Mouse (Mus musculus): Measurements from ENCODE around the gene Ubqln4. TPM values are rescaled to one million over a fixed set of nuclear protein-coding genes. Genes with fewer than 3 reads are reported as not detected.

Ubqln4 gene
- total and polyA plus RNA-seq, 3 experiments, result 22.8 to 62.2 (median 39.6) TPM

GRCm38 (mm10) chr3:88591950-88592731 is 38.6 kb downstream of the Ubqln4 start (continued):
- TF ChIP-seq MXI1 (IDR thresholded peaks at IDR 0.05; ENCODE audit: low read depth, low read length), result 0 out of 2 replicates have a peak, but pooled peaks have one; percentile 25
- no peak for TF ChIP-seq NELFE (IDR thresholded peaks at IDR 0.05; ENCODE audit: low read depth, low read length)
- no peak for TF ChIP-seq EP300 (IDR thresholded peaks at IDR 0.05; ENCODE audit: low read length)
- TF ChIP-seq CHD2 (IDR thresholded peaks at IDR 0.05; ENCODE audit: low read length), result no peak
- no peak for TF ChIP-seq ZNF384 (IDR thresholded peaks at IDR 0.05; ENCODE audit: low read depth, low read length)
- peak; percentile 34; the same call in 1 of the 2 replicates for TF ChIP-seq ZC3H11A (IDR thresholded peaks at IDR 0.05; ENCODE audit: low read depth, low read length)
- TF ChIP-seq HCFC1 (IDR thresholded peaks at IDR 0.05; ENCODE audit: low read depth, low read length), result no peak
- no peak for TF ChIP-seq BHLHE40 (IDR thresholded peaks at IDR 0.05; ENCODE audit: low read depth, low read length)
- TF ChIP-seq JUND (conservative IDR thresholded peaks at IDR 0.05; ENCODE audit: low read depth, low read length), result peak; percentile 36; the same call in 1 of the 2 replicates
- TF ChIP-seq RAD21 (IDR thresholded peaks at IDR 0.05; ENCODE audit: low read depth, low read length), result peak; percentile 76
- TF ChIP-seq GABPA (IDR thresholded peaks at IDR 0.05; ENCODE audit: insufficient replicate concordance, low read depth, low read length), result no peak
- no peak for TF ChIP-seq MEF2A (IDR thresholded peaks at IDR 0.05; ENCODE audit: borderline replicate concordance, low read depth, low read length)
- no peak for TF ChIP-seq POLR2AphosphoS2 (IDR thresholded peaks at IDR 0.05; ENCODE audit: low read depth, low read length)

GRCm38 (mm10) chr3:88592942-88593576 is 39.5 kb downstream of the Ubqln4 start:
- Histone ChIP-seq H3K9me3 (replicated peaks; ENCODE audit: low read length) (no peaks in the 10 kb centered on the region), H3K4me2 (ENCODE audit: insufficient read depth, low read depth, poor library complexity, severe bottlenecking) (peak overlapping the region; percentile 71), H3K9ac (ENCODE audit: insufficient read depth, low read depth) (peak overlapping the region; percentile 36), H3K4me1 (ENCODE audit: control insufficient read depth in 1 of 2, insufficient read depth in 2 of 2) (peaks cover 13 to 29% of the 10 kb centered on the region in 2 experiments), H3K27me3 (replicated peaks) (no peaks in the 10 kb centered on the region), H3K4me3 (replicated peaks in 1 of 3; ENCODE audit: low read depth in 2 of 3, low read length in 2 of 3, poor library complexity in 1 of 3) (peak overlapping the region in 2 of 3 experiments; percentile 30 to 37), H3K36me3 (replicated peaks in 1 of 2; ENCODE audit: control insufficient read depth in 1 of 2, insufficient read depth in 1 of 2, low read length in 1 of 2) (peaks cover 5 to 28% of the 10 kb centered on the region in 2 experiments), H3K79me2 (replicated peaks; ENCODE audit: control insufficient read depth, extremely low read depth, insufficient read depth, poor library complexity, severe bottlenecking) (no peaks in the 10 kb centered on the region), H3K27ac (ENCODE audit: insufficient read depth, low read depth) (peak overlapping the region; percentile 76)
- peak; percentile 39; the same call in 1 of the 2 replicates for TF ChIP-seq CHD2 (IDR thresholded peaks at IDR 0.05; ENCODE audit: low read length)
- peak; percentile 27; the same call in 1 of the 2 replicates for TF ChIP-seq MXI1 (IDR thresholded peaks at IDR 0.05; ENCODE audit: low read depth, low read length)
- no peak for TF ChIP-seq NRF1 (IDR thresholded peaks at IDR 0.05; ENCODE audit: low read depth, low read length)
- no peak for TF ChIP-seq ZMIZ1 (IDR thresholded peaks at IDR 0.05; ENCODE audit: low read depth, low read length)
- peak; percentile 27; the same call in 1 of the 2 replicates for TF ChIP-seq POLR2A (IDR thresholded peaks at IDR 0.05; ENCODE audit: low read depth, low read length)
- peak; percentile 43 for TF ChIP-seq ETS1 (conservative IDR thresholded peaks at IDR 0.05; ENCODE audit: low read depth, low read length)
- TF ChIP-seq EP300 (IDR thresholded peaks at IDR 0.05; ENCODE audit: low read length), result peak; percentile 88
- TF ChIP-seq TCF12 (IDR thresholded peaks at IDR 0.05; ENCODE audit: low read depth, low read length), result peak; percentile 58
- TF ChIP-seq BHLHE40 (IDR thresholded peaks at IDR 0.05; ENCODE audit: low read depth, low read length), result no peak
- peak; percentile 27; the same call in 1 of the 2 replicates for TF ChIP-seq MEF2A (IDR thresholded peaks at IDR 0.05; ENCODE audit: borderline replicate concordance, low read depth, low read length)
- TF ChIP-seq TBP (conservative IDR thresholded peaks at IDR 0.05; ENCODE audit: low read depth, low read length), result no peak
- no peak for TF ChIP-seq PAX5 (IDR thresholded peaks at IDR 0.05; ENCODE audit: low read length)
- TF ChIP-seq ELF1 (IDR thresholded peaks at IDR 0.05; ENCODE audit: low read depth, low read length), result peak; percentile 86
- peak; percentile 95 for TF ChIP-seq IRF4 (IDR thresholded peaks at IDR 0.05; ENCODE audit: low read depth, low read length)
- TF ChIP-seq JUN (IDR thresholded peaks at IDR 0.05; ENCODE audit: insufficient read depth, low read depth, low read length), result peak; percentile 48
- peak; percentile 74; the same call in 1 of the 2 replicates for TF ChIP-seq RCOR1 (conservative IDR thresholded peaks at IDR 0.05; ENCODE audit: low read depth, low read length)
- TF ChIP-seq SIN3A (IDR thresholded peaks at IDR 0.05; ENCODE audit: low read length), result peak; percentile 55; the same call in 1 of the 2 replicates
- 0 out of 2 replicates have a peak, but pooled peaks have one; percentile 6 for TF ChIP-seq HCFC1 (IDR thresholded peaks at IDR 0.05; ENCODE audit: low read depth, low read length)
- peak in 1 of 2 experiments; percentile 13; a peak in 1 of 4 replicates for TF ChIP-seq CTCF (conservative IDR thresholded peaks at IDR 0.05 in 1 of 2, IDR thresholded peaks at IDR 0.05 in 1 of 2; ENCODE audit: low read depth in 2 of 2, low read length in 2 of 2)
- TF ChIP-seq MAZ (IDR thresholded peaks at IDR 0.05; ENCODE audit: low read depth, low read length), result peak; percentile 55; the same call in 1 of the 2 replicates
- dilution Hi-C loops (cut with MboI; ENCODE audit: extremely low pct_ligation_motif_present, extremely low pct_unique_long_range_greater_than_20kb, low sequenced_read_pairs) (no loop called here), in situ Hi-C loops (cut with MboI; ENCODE audit: low pct_ligation_motif_present, low pct_unique_long_range_greater_than_20kb, low sequenced_read_pairs) (no loop called here)
- DNase-seq (ENCODE audit: extremely low read depth), result peak; percentile 63

Measured in CH12.LX (cell line).